Mouse (Mus musculus) kidney, adult 2 months (tissue): ENCODE measurements around the gene Ntsr2. TPM values are rescaled to one million over a fixed set of nuclear protein-coding genes. Genes with fewer than 3 reads are reported as not detected.

Source experiments
- DNase-seq: peaks from one replicate; pipeline ENCODE4 v3.0.0; 2021
- H3K27ac ChIP-seq: fragments of 200-500 bp; 2 replicates; pipeline ENCODE4 v1.5.1; 2012; ENCODE audit warnings: low read depth, low read length, control low read depth, inconsistent platforms; ENCODE audit not compliant: insufficient read depth
- H3K27me3 ChIP-seq: fragments of 200-500 bp; replicated peaks from 2 replicates; pipeline ENCODE4 v1.6.1; 2012; ENCODE audit warnings: mild to moderate bottlenecking, moderate library complexity, low read length, inconsistent platforms; ENCODE audit not compliant: control insufficient read depth, insufficient read depth
- H3K36me3 ChIP-seq: fragments of 200-500 bp; 2 replicates; pipeline ENCODE4 v1.6.1; 2012; ENCODE audit warnings: mild to moderate bottlenecking, moderate library complexity, low read length, inconsistent platforms; ENCODE audit not compliant: control insufficient read depth, insufficient read depth
- H3K4me1 ChIP-seq: fragments of 200-500 bp; 2 replicates; pipeline ENCODE4 v1.6.1; 2011; ENCODE audit warnings: low read length; ENCODE audit not compliant: control insufficient read depth, insufficient read depth
- H3K4me3 ChIP-seq: fragments of 200-500 bp; 2 replicates; pipeline ENCODE4 v1.5.1; 2011; ENCODE audit warnings: mild to moderate bottlenecking, low read depth, low read length, control low read depth; ENCODE audit not compliant: insufficient read depth
- CTCF ChIP-seq: fragments of 200-500 bp; conservative IDR thresholded peaks from 2 replicates; pipeline ENCODE4 v1.5.1; 2011; ENCODE audit warnings: low read depth, mild to moderate bottlenecking, control low read depth, low read length, moderate library complexity, mixed read lengths; ENCODE audit not compliant: insufficient read depth, insufficient read length
- POLR2A ChIP-seq: fragments of 200-500 bp; IDR thresholded peaks from one replicate; pipeline ENCODE4 v1.6.1; 2011; ENCODE audit warnings: low read depth, low read length, control low read depth
- WGBS: fragments of 180-500 bp; shearing (Covaris S2); methylation state at CpG from one replicate; pipeline ENCODE4 v1.1.7; 2018; 5-methylcytosine and 5-hydroxymethylcytosine counted together
- polyA plus RNA-seq: library from polyadenylated mRNA; depleted of rRNA; stranded (reverse); fragments of >200 nt; gene quantifications from 2 replicates; pipeline ENCODE4 v1.2.3, GENCODE M21; 2012

The Ntsr2 gene
- polyA plus RNA-seq, 1 experiment, result 0.27 TPM

DNA sequence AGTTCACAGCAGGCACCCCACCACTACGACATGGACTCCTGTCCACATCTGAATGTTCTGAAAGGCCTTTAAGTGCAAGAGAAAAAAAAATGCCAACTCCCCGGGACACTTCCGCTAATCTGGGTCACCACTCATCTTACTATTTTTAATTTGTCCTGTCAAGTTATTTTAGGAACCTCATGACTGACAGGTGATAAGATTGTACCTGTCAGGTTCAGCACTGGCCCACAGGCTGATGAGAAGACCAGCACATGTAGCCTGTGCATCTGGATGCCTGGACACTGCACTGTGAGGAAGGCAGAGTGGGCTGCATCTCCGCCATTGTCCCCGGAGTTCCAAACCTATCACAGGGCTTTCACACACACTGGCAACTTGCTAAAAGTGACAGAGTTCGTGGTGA lies 3.4 kb upstream of the Ntsr2 start:
- WGBS, result 83% methylated on average over 6 of the region's 6 CpGs
- Histone ChIP-seq H3K4me1 (no peaks in the 10 kb centered on the region), H3K36me3 (no peaks in the 10 kb centered on the region), H3K27ac (no peak overlapping the region), H3K4me3 (no peak overlapping the region), H3K27me3 (no peaks in the 10 kb centered on the region)
- TF ChIP-seq CTCF, result no peak
- no peak for TF ChIP-seq POLR2A
- DNase-seq, result no peak

DNA sequence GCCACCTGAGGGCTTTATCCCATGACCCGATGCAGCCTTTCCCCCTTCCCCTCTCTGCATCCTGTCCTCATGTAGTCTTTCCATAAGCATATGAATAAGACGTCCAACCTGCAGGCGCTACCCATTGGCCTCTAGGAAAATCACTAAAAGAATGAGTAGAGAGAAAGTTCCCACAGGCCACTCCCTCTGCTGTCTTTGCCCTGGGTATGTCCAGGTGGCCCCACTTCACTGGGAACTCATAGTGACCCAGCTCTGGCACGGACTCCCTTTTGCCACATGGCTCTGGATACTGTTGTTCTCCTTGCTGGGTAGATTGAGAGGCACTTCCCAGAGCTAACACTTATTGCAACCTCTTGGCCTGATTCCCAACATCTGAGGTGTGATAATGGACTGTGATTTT lies 2.4 kb downstream of the Ntsr2 start:
- no peak overlapping the region for H3K4me3 ChIP-seq
- no peaks in the 10 kb centered on the region for H3K27me3 ChIP-seq
- TF ChIP-seq CTCF (no peak), POLR2A (no peak)
- H3K27ac ChIP-seq, result no peak overlapping the region
- H3K4me1 ChIP-seq, result no peaks in the 10 kb centered on the region
- 82% methylated on average over 4 of the region's 4 CpGs for WGBS
- DNase-seq, result no peak
- H3K36me3 ChIP-seq, result no peaks in the 10 kb centered on the region

DNA sequence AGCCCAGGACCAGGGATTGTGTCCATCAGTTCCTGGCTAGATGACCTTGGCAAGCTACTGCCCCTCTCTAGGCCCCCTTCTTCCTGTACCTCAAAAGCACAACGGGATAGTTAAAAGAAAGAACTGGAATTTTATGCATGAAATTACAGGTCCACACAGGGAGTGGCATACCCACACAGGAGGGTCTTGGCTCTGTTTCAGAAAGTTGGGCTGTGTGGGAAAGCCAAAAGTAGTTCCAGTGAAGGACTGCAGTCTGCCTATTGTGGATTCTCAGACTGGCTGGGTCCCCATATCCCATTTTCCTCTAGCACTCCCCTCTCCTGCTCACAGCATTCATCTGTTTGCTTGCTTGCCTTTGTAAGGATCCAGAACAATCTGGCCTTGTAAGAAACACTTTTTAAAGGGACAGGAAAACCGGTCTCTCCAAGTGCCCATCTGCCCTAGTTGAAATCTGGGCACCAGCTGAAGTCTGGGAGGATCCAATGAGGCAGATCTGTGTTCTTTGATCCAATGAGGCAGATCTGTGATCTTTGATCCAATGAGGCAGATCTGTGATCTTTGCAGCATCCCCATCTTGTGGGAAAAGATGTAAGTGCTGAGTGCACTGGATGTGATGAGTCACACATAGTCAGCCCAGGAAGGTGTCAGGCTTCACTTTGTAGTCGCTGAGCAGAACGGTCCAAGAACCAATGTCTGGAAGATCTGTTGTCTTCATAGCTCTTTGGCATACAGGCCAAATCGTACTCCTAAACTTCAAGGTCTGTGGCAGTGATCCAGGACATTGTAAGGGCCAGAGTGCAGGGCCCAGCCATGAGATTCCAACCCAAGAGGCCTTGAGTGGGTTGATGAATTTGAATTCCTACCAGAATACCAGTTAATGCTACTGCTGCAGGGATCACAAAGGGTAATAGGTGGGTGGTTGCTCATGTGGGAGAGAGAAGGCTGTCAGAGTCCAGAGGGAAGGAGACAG lies 4.0 kb downstream of the Ntsr2 start:
- H3K4me3 ChIP-seq, result no peak overlapping the region
- no peak overlapping the region for H3K27ac ChIP-seq
- H3K27me3 ChIP-seq, result no peaks in the 10 kb centered on the region
- no peaks in the 10 kb centered on the region for H3K4me1 ChIP-seq
- no peak for TF ChIP-seq CTCF
- TF ChIP-seq POLR2A, result no peak
- no peaks in the 10 kb centered on the region for H3K36me3 ChIP-seq
- no peak for DNase-seq
- WGBS, result 43% methylated on average over 5 of the region's 5 CpGs

DNA sequence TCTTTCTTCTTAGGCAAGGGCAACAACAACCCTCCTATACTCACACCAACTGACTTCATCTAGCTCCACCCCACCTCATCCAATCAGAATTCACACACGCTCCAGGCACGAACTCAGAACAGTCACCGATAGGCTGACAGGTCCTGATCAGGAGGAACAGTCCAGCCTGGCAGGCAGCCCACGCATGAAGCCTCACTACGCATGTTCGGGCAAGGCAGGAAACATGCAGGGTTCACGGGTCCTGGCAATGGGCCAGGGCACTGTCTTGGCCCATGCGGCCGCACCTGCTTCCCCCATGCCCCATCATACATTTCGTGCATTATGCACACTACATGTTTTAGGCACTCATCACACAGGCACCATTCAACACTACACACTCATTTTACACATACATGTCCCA lies 8.3 kb downstream of the Ntsr2 start:
- WGBS, result 75% methylated on average over 10 of the region's 10 CpGs
- no peak for DNase-seq
- Histone ChIP-seq H3K27ac (no peak overlapping the region), H3K4me3 (no peak overlapping the region), H3K36me3 (no peaks in the 10 kb centered on the region), H3K27me3 (no peaks in the 10 kb centered on the region), H3K4me1 (no peaks in the 10 kb centered on the region)
- TF ChIP-seq CTCF (no peak), POLR2A (no peak)

DNA sequence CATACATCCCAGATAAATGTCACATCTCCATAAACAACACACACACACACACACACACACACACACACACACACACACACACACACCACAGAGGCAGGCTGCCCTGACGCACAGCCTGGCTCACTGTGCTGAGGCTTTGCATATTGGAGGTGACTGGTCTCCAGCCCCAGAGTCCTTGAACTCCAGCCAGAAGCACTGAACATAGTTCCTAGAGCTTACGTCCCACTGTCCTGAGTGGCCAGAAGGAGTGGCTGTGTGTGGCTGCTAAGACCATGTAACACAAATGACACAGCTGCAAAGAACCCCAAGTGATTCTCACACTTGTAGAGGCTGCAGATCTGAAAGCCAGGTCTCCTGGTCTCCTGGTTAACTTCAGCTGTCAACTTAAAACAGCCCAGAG lies 8.8 kb downstream of the Ntsr2 start:
- no peak overlapping the region for H3K27ac ChIP-seq
- no peaks in the 10 kb centered on the region for H3K27me3 ChIP-seq
- H3K4me1 ChIP-seq, result no peaks in the 10 kb centered on the region
- H3K4me3 ChIP-seq, result no peak overlapping the region
- TF ChIP-seq POLR2A, result no peak
- no peak for TF ChIP-seq CTCF
- DNase-seq, result no peak
- WGBS, result 70% methylated on average over 2 of the region's 2 CpGs
- H3K36me3 ChIP-seq, result no peaks in the 10 kb centered on the region

DNA sequence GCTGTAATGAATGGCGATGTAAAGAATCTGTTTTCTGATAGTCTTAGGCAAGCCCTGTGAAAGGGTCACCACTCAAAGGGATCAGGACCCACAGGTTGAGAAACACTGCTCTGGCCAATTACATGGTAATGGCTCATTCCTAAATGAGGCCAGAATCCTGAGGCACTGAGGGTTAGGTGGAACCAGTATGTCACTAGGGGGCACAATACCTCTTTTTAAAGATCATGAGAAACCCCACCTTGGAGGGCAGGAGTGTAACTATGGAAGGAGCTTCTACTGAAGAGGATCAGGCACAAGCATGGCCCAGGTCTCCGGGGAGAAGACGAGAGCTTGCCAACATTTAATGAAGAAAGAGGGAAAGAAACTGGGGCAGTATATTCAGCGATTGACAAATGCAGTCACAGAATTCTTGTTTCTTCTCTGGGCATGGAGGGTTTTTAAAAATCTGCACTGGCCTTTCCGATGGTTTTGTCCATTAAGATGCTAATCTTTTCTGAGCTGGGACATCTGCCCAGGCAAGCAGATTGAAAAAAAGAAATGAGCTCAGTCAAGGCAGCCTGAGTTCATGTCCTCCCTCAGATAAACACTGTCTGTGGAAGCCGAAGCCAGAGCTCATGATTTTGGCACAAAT lies 9.9 kb downstream of the Ntsr2 start:
- no peaks in the 10 kb centered on the region for H3K36me3 ChIP-seq
- no peak overlapping the region for H3K4me3 ChIP-seq
- no peaks in the 10 kb centered on the region for H3K27me3 ChIP-seq
- DNase-seq, result no peak
- WGBS, result 62% methylated on average over 6 of the region's 6 CpGs
- no peak overlapping the region for H3K27ac ChIP-seq
- TF ChIP-seq POLR2A (no peak), CTCF (no peak)
- no peaks in the 10 kb centered on the region for H3K4me1 ChIP-seq

DNA sequence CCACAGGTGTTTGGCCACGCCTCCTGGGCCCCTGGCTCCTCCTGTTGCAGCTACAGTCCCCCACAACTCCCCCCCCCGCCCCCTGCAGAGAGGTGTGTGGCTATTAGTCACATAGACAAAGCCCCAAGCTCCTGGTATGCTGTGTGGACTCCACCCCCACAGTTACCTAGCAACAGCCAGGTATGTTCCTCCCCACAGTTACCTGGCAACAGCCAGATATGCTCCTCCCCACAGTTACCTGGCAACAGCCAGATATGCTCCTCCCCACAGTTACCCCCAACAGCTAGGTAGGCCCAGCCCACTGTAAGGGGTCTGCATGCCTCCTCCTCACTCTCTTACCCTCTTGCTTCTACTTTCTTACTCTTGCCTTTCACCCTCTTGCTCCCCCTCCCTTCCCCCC lies 11.8 kb downstream of the Ntsr2 start:
- TF ChIP-seq CTCF, result no peak
- TF ChIP-seq POLR2A, result no peak

More for the DNA sequence above, 11.8 kb downstream of the Ntsr2 start:
- no peak for DNase-seq
- Histone ChIP-seq H3K4me3 (no peak overlapping the region), H3K4me1 (no peaks in the 10 kb centered on the region), H3K27ac (no peak overlapping the region), H3K36me3 (no peaks in the 10 kb centered on the region), H3K27me3 (no peaks in the 10 kb centered on the region)
- WGBS, result 0% methylated on average over 2 of the region's 2 CpGs
